Mouse (Mus musculus) embryonic facial prominence, embryonic 11.5 days (tissue): ENCODE data around the gene 9530053A07Rik. TPM values are rescaled to one million over a fixed set of nuclear protein-coding genes. Genes with fewer than 3 reads are reported as not detected.
"Not testable (repeated sequence)": the region's sequence is repeated elsewhere in the genome, so short reads cannot be mapped to it uniquely, and the experiment has no call there.

Source experiments
- ATAC-seq: fragments of 200-750 bp; cut with Nextera tagmentation; replicated peaks from 2 replicates; pipeline ENCODE4 v1.8.0; 2017; ENCODE audit warnings: low read depth; ENCODE audit not compliant: insufficient number of reproducible peaks, low FRiP score, low TSS enrichment
- DNase-seq: peaks from one replicate; pipeline ENCODE4 v3.0.0-alpha.2; 2015; ENCODE audit warnings: low spot score
- H3K27ac ChIP-seq: fragments of 300-500 bp; sonication (generic); replicated peaks from 2 replicates; pipeline ENCODE4 v1.5.1; 2014; ENCODE audit warnings: mild to moderate bottlenecking, low read depth, low read length, control low read depth
- H3K27me3 ChIP-seq: fragments of 300-500 bp; sonication (generic); 2 replicates; pipeline ENCODE4 v1.6.1; 2014; ENCODE audit warnings: mild to moderate bottlenecking, low read length, moderate library complexity, mixed read lengths; ENCODE audit not compliant: control insufficient read depth, insufficient read depth
- H3K36me3 ChIP-seq: fragments of 300-500 bp; sonication (generic); replicated peaks from 2 replicates; pipeline ENCODE4 v1.6.1; 2014; ENCODE audit warnings: low read depth, mild to moderate bottlenecking, low read length, moderate library complexity, mixed read lengths; ENCODE audit not compliant: control insufficient read depth, insufficient read depth
- H3K4me1 ChIP-seq: fragments of 300-500 bp; sonication (generic); 2 replicates; pipeline ENCODE4 v1.6.1; 2014; ENCODE audit warnings: low read length, mixed read lengths; ENCODE audit not compliant: control insufficient read depth, insufficient read depth
- H3K4me2 ChIP-seq: fragments of 300-500 bp; sonication (generic); 2 replicates; pipeline ENCODE4 v1.6.1; 2014; ENCODE audit warnings: low read depth, mild to moderate bottlenecking, control low read depth, low read length, moderate library complexity
- H3K4me3 ChIP-seq: fragments of 300-500 bp; sonication (generic); 2 replicates; pipeline ENCODE4 v1.5.1; 2014; ENCODE audit warnings: low read depth, low read length, control low read depth
- H3K9ac ChIP-seq: fragments of 300-500 bp; sonication (generic); replicated peaks from 2 replicates; pipeline ENCODE4 v1.6.1; 2014; ENCODE audit warnings: mild to moderate bottlenecking, control low read depth, low read length
- H3K9me3 ChIP-seq: fragments of 300-500 bp; sonication (generic); replicated peaks from 2 replicates; pipeline ENCODE4 v1.6.1; 2016; ENCODE audit warnings: mild to moderate bottlenecking, low read length, inconsistent platforms, mixed read lengths; ENCODE audit not compliant: control insufficient read depth
- WGBS: fragments of 180-500 bp; shearing (Covaris S2); extraction: QIAGEN DNeasy Blood & Tissue Kit; methylation state at CpG from one replicate; pipeline ENCODE4 v1.1.7; 2014; 5-methylcytosine and 5-hydroxymethylcytosine counted together
- polyA plus RNA-seq: library from polyadenylated mRNA; unstranded; fragments of >200 nt; fragmentation: Nextera tagmentation; extraction: Ambion mirVana; gene quantifications from 2 replicates; pipeline ENCODE4 v1.2.1, GENCODE M21; 2014

The 9530053A07Rik gene
- 0.06 TPM in 1 of 2 replicates, not detected in the other for polyA plus RNA-seq

GRCm38 (mm10) chr7:28129166-28129565 lies at the start of gene 9530053A07Rik:
Gene 9530053A07Rik (plus strand): TSS chr7:28129466.
- no peak within 1 kb of the TSS for H3K9ac ChIP-seq
- no peaks in the 10 kb centered on the region for H3K36me3 ChIP-seq
- H3K4me1 ChIP-seq, result no peaks in the 10 kb centered on the region
- no peak within 1 kb of the TSS for H3K4me3 ChIP-seq
- ATAC-seq (no peak), DNase-seq (no peak)
- no peaks in the 10 kb centered on the region for H3K9me3 ChIP-seq
- 88% methylated on average over 5 of the region's 5 CpGs for WGBS
- H3K27ac ChIP-seq, result no peak within 1 kb of the TSS
- no peaks in the 10 kb centered on the region for H3K27me3 ChIP-seq
- H3K4me2 ChIP-seq, result no peak within 1 kb of the TSS

DNA sequence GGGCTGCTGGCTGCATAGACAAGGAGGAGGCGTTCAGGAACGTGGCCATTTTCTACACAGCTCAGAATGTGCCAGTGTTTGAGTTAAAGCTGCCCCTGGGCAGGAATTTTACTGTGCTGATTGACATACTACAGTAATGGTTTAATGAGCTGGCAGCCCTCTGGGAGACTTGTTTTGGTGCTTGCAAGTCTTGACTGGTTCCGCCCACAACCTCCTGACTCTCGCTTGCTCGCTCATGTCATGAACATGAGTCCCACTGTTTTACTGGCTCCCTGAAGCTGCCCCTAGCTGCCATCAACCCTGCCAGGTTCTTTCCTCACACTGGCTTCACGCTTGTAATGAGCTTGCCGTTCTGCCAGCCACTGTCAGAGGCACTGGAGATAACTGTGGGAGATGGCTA lies 45.1 kb upstream of the 9530053A07Rik start:
- Histone ChIP-seq H3K9me3 (no peaks in the 10 kb centered on the region), H3K4me3 (no peak overlapping the region), H3K27ac (no peak overlapping the region), H3K27me3 (no peaks in the 10 kb centered on the region), H3K36me3 (no peaks in the 10 kb centered on the region), H3K9ac (no peak overlapping the region), H3K4me1 (no peaks in the 10 kb centered on the region), H3K4me2 (no peak overlapping the region)
- peak; percentile 21 for DNase-seq
- 78% methylated on average over 7 of the region's 7 CpGs for WGBS
- ATAC-seq, result no peak

- H3K27ac ChIP-seq, result no peak overlapping the region
- no peaks in the 10 kb centered on the region for H3K27me3 ChIP-seq
- 82% methylated on average over 16 of the region's 16 CpGs for WGBS
- H3K4me1 ChIP-seq, result no peaks in the 10 kb centered on the region
- no peak overlapping the region for H3K4me3 ChIP-seq
- no peak for DNase-seq
- H3K9me3 ChIP-seq, result no peaks in the 10 kb centered on the region
- H3K36me3 ChIP-seq, result no peaks in the 10 kb centered on the region
- ATAC-seq, result no peak
- no peak overlapping the region for H3K4me2 ChIP-seq
- no peak overlapping the region for H3K9ac ChIP-seq
Observed at GRCm38 (mm10) chr7:28086236-28086635, 43.0 kb upstream of the 9530053A07Rik start.

DNA sequence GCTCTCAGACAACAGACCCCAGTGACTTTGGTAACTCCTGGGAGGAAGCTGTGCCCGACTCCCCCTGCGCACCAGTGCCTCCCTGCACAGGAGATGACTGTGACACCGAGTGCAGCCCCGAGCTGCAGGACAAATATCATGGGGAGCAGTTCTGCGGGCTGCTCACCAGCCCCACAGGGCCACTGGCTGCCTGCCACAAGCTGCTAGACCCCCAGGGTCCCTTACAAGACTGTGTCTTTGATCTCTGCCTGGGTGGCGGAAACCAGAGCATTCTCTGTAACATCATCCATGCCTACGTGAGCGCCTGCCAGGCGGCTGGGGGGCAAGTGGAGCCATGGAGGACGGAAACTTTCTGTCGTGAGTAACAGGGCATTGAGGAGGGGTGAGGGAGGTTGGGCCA lies 35.7 kb upstream of the 9530053A07Rik start:
- H3K4me3 ChIP-seq, result no peak overlapping the region
- no peak overlapping the region for H3K9ac ChIP-seq
- no peak for ATAC-seq
- 43% methylated on average over 11 of the region's 11 CpGs for WGBS
- no peaks in the 10 kb centered on the region for H3K9me3 ChIP-seq
- no peak overlapping the region for H3K27ac ChIP-seq
- H3K4me1 ChIP-seq, result no peaks in the 10 kb centered on the region; the same call in 1 of the 2 replicates
- no peaks in the 10 kb centered on the region for H3K27me3 ChIP-seq
- no peak overlapping the region for H3K4me2 ChIP-seq
- no peak for DNase-seq
- no peaks in the 10 kb centered on the region for H3K36me3 ChIP-seq

GRCm38 (mm10) chr7:28099101-28099500 lies 30.2 kb upstream of the 9530053A07Rik start:
- no peaks in the 10 kb centered on the region for H3K4me1 ChIP-seq
- no peaks in the 10 kb centered on the region for H3K27me3 ChIP-seq
- H3K9ac ChIP-seq, result no peak overlapping the region
- H3K4me2 ChIP-seq, result no peak overlapping the region
- WGBS, result 92% methylated on average over 16 of the region's 16 CpGs
- H3K36me3 ChIP-seq, result no peaks in the 10 kb centered on the region
- H3K9me3 ChIP-seq, result no peaks in the 10 kb centered on the region
- ATAC-seq (no peak), DNase-seq (no peak)
- no peak overlapping the region for H3K4me3 ChIP-seq
- no peak overlapping the region for H3K27ac ChIP-seq

DNA sequence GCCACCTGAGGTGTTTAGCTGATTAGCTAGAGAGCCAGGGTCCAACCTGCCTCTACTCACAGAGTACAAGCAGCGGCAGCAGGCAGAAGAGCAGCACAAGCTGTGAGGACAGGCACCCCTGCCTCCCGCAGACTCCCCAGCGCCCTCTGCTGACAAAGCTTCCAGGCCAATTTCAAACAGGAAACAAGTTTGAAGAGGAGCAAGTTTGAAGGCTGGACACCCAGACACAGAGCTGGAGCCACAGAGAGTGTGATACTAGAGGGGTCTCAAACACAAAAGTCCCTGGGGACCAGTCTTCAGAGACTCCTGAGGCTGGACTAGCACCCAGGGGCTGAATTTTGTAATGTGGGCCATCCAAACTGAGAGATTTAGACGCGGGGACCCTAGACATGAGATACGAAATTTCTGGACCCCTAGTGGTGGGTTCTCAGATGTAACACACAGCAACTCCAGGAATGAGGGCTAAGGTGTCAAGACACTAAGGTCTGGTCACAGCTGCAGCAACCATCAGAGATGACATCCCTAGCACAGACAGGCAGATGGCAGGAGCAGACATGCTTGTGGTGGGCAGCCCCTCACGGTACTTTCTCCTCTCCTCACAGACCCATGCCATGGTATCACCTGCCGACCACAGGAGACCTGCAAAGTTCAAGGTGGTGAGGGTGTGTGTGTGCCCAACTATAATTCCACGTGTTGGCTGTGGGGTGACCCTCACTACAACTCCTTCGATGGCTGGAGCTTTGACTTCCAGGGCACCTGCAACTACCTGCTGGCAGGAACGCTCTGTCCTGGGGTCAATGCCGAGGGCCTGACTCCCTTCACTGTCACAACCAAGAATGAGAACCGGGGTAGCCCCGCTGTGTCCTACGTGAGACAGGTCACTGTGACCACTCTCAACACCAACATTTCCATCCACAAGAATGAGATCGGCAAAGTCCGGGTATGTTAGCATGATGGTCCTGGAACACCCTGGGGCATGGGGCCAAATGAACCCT lies 28.4 kb upstream of the 9530053A07Rik start:
- no peaks in the 10 kb centered on the region for H3K4me1 ChIP-seq
- H3K9me3 ChIP-seq, result no peaks in the 10 kb centered on the region
- no peak for ATAC-seq
- no peak overlapping the region for H3K4me2 ChIP-seq
- peak; percentile 14 for DNase-seq
- no peaks in the 10 kb centered on the region for H3K36me3 ChIP-seq
- H3K4me3 ChIP-seq, result no peak overlapping the region
- WGBS, result 63% methylated on average over 17 of the region's 17 CpGs
- no peaks in the 10 kb centered on the region; the same call in 1 of the 2 replicates for H3K27me3 ChIP-seq
- no peak overlapping the region for H3K9ac ChIP-seq
- H3K27ac ChIP-seq, result no peak overlapping the region

GRCm38 (mm10) chr7:28102936-28103335 lies 26.3 kb upstream of the 9530053A07Rik start:
- not testable (repeated sequence) for H3K4me3 ChIP-seq, ATAC-seq, DNase-seq, H3K4me1 ChIP-seq, H3K4me2 ChIP-seq, H3K27me3 ChIP-seq, H3K9me3 ChIP-seq, H3K9ac ChIP-seq, H3K27ac ChIP-seq, H3K36me3 ChIP-seq
- WGBS, result 53% methylated on average over 5 of the region's 5 CpGs

GRCm38 (mm10) chr7:28104670-28105069 lies 24.6 kb upstream of the 9530053A07Rik start:
- WGBS, result 4% methylated on average over 23 of the region's 23 CpGs
- H3K9ac ChIP-seq, result no peak overlapping the region
- no peaks in the 10 kb centered on the region; the same call in 1 of the 2 replicates for H3K27me3 ChIP-seq
- ATAC-seq, result 0 out of 2 replicates have a peak, but pooled peaks have one; percentile 49
- 0 out of 2 replicates have a peak overlapping the region, but pooled peaks have one; percentile 8 for H3K4me3 ChIP-seq
- no peak overlapping the region for H3K27ac ChIP-seq
- peak overlapping the region; percentile 34; the same call in 1 of the 2 replicates for H3K4me2 ChIP-seq
- H3K4me1 ChIP-seq, result no peaks in the 10 kb centered on the region
- peak; percentile 56 for DNase-seq
- no peaks in the 10 kb centered on the region for H3K9me3 ChIP-seq
- no peaks in the 10 kb centered on the region for H3K36me3 ChIP-seq
